Mouse (Mus musculus): Measurements from ENCODE around the gene Ubash3b. TPM values are rescaled to one million over a fixed set of nuclear protein-coding genes. Genes with fewer than 3 reads are reported as not detected.

The Ubash3b gene
- polyA plus RNA-seq, 1 experiment from 2014 or later = 34.8 TPM

- Histone ChIP-seq H3K9ac (no peak overlapping the region), H3K4me3 (no peak overlapping the region), H3K36me3 (no peaks in the 10 kb centered on the region), H3K4me1 (replicated peaks) (peaks cover 20% of the 10 kb centered on the region), H3K27ac (replicated peaks) (no peak overlapping the region), H3K27me3 (no peaks in the 10 kb centered on the region), H3K4me2 (no peak overlapping the region), H3K9me3 (no peaks in the 10 kb centered on the region)
- WGBS = 59% methylated on average over 8 of the region's 8 CpGs
- ATAC-seq (ENCODE audit: low read depth) = no peak
Measured at GRCm38 (mm10) chr9:41058765-41059535, 102.5 kb downstream of the Ubash3b start.

GRCm38 (mm10) chr9:41054166-41054565 lies 107.3 kb downstream of the Ubash3b start:
- H3K4me1 ChIP-seq (replicated peaks) = peaks cover 30% of the 10 kb centered on the region
- H3K4me2 ChIP-seq = no peak overlapping the region
- no peak for ATAC-seq (ENCODE audit: low read depth)
- no peak overlapping the region for H3K9ac ChIP-seq
- H3K36me3 ChIP-seq = 0 out of 2 replicates have a peak, but pooled peaks cover 5% of the 10 kb centered on the region
- no peak overlapping the region for H3K4me3 ChIP-seq
- no peaks in the 10 kb centered on the region for H3K9me3 ChIP-seq
- peak overlapping the region; percentile 6; the same call in 1 of the 2 replicates for H3K27ac ChIP-seq (replicated peaks)
- WGBS = 69% methylated on average over 9 of the region's 9 CpGs
- no peaks in the 10 kb centered on the region for H3K27me3 ChIP-seq

GRCm38 (mm10) chr9:41053478-41053877 lies 108.0 kb downstream of the Ubash3b start:
- 56% methylated on average over 4 of the region's 4 CpGs for WGBS
- Histone ChIP-seq H3K27ac (replicated peaks) (no peak overlapping the region), H3K9me3 (no peaks in the 10 kb centered on the region), H3K4me1 (replicated peaks) (peaks cover 30% of the 10 kb centered on the region), H3K36me3 (0 out of 2 replicates have a peak, but pooled peaks cover 5% of the 10 kb centered on the region), H3K9ac (no peak overlapping the region), H3K4me3 (no peak overlapping the region), H3K4me2 (no peak overlapping the region), H3K27me3 (no peaks in the 10 kb centered on the region)
- ATAC-seq (ENCODE audit: low read depth) = no peak

GRCm38 (mm10) chr9:41051080-41051932 lies 110.2 kb downstream of the Ubash3b start:
- H3K27ac ChIP-seq (replicated peaks) = peak overlapping the region; percentile 79
- WGBS = 32% methylated on average over 11 of the region's 11 CpGs
- H3K36me3 ChIP-seq = peaks cover 10% of the 10 kb centered on the region; the same call in 1 of the 2 replicates
- no peak overlapping the region for H3K4me3 ChIP-seq
- no peak overlapping the region for H3K4me2 ChIP-seq
- ATAC-seq (ENCODE audit: low read depth) = no peak
- H3K4me1 ChIP-seq (replicated peaks) = peaks cover 30% of the 10 kb centered on the region
- no peaks in the 10 kb centered on the region for H3K27me3 ChIP-seq
- 0 out of 2 replicates have a peak overlapping the region, but pooled peaks have one; percentile 8 for H3K9ac ChIP-seq
- H3K9me3 ChIP-seq = no peaks in the 10 kb centered on the region

GRCm38 (mm10) chr9:41050331-41051079 lies 111.0 kb downstream of the Ubash3b start:
- WGBS = 65% methylated on average over 12 of the region's 12 CpGs
- Histone ChIP-seq H3K4me3 (no peak overlapping the region), H3K9ac (0 out of 2 replicates have a peak overlapping the region, but pooled peaks have one; percentile 8), H3K9me3 (no peaks in the 10 kb centered on the region), H3K4me1 (replicated peaks) (peaks cover 30% of the 10 kb centered on the region), H3K27me3 (no peaks in the 10 kb centered on the region), H3K36me3 (peaks cover 10% of the 10 kb centered on the region; the same call in 1 of the 2 replicates), H3K4me2 (no peak overlapping the region), H3K27ac (replicated peaks) (peak overlapping the region; percentile 79)
- ATAC-seq (ENCODE audit: low read depth) = no peak

GRCm38 (mm10) chr9:41049282-41049681 lies 112.2 kb downstream of the Ubash3b start:
- no peaks in the 10 kb centered on the region for H3K27me3 ChIP-seq
- no peak overlapping the region for H3K9ac ChIP-seq
- peaks cover 10% of the 10 kb centered on the region; the same call in 1 of the 2 replicates for H3K36me3 ChIP-seq
- H3K27ac ChIP-seq (replicated peaks) = no peak overlapping the region
- no peak overlapping the region for H3K4me2 ChIP-seq
- H3K4me1 ChIP-seq (replicated peaks) = peaks cover 29% of the 10 kb centered on the region
- WGBS = 88% methylated on average over 7 of the region's 7 CpGs
- no peak overlapping the region for H3K4me3 ChIP-seq
- H3K9me3 ChIP-seq = no peaks in the 10 kb centered on the region
- no peak for ATAC-seq (ENCODE audit: low read depth)

GRCm38 (mm10) chr9:41048820-41049219 lies 112.7 kb downstream of the Ubash3b start:
- Histone ChIP-seq H3K4me2 (no peak overlapping the region), H3K27ac (replicated peaks) (no peak overlapping the region), H3K9ac (no peak overlapping the region), H3K4me1 (replicated peaks) (peaks cover 27% of the 10 kb centered on the region), H3K9me3 (no peaks in the 10 kb centered on the region), H3K27me3 (no peaks in the 10 kb centered on the region), H3K36me3 (peaks cover 10% of the 10 kb centered on the region; the same call in 1 of the 2 replicates), H3K4me3 (no peak overlapping the region)
- no peak for ATAC-seq (ENCODE audit: low read depth)
- WGBS = 86% methylated on average over 3 of the region's 3 CpGs

- Histone ChIP-seq H3K27me3 (no peaks in the 10 kb centered on the region), H3K9ac (no peak overlapping the region), H3K36me3 (peaks cover 10% of the 10 kb centered on the region; the same call in 1 of the 2 replicates), H3K4me2 (no peak overlapping the region), H3K27ac (replicated peaks) (no peak overlapping the region), H3K4me1 (replicated peaks) (peaks cover 25% of the 10 kb centered on the region), H3K9me3 (no peaks in the 10 kb centered on the region), H3K4me3 (no peak overlapping the region)
- no peak for ATAC-seq (ENCODE audit: low read depth)
- 92% methylated on average over 7 of the region's 7 CpGs for WGBS
Measured at GRCm38 (mm10) chr9:41048216-41048615, 113.3 kb downstream of the Ubash3b start.

GRCm38 (mm10) chr9:41047654-41048053 lies 113.8 kb downstream of the Ubash3b start:
- peaks cover 14% of the 10 kb centered on the region for H3K36me3 ChIP-seq
- peaks cover 21% of the 10 kb centered on the region for H3K4me1 ChIP-seq (replicated peaks)
- no peak overlapping the region for H3K27ac ChIP-seq (replicated peaks)
- H3K4me2 ChIP-seq = no peak overlapping the region
- WGBS = 97% methylated on average over 2 of the region's 2 CpGs
- no peak overlapping the region for H3K9ac ChIP-seq
- no peaks in the 10 kb centered on the region for H3K9me3 ChIP-seq
- no peaks in the 10 kb centered on the region for H3K27me3 ChIP-seq
- no peak overlapping the region for H3K4me3 ChIP-seq
- ATAC-seq (ENCODE audit: low read depth) = no peak

GRCm38 (mm10) chr9:41044626-41045025 lies 116.9 kb downstream of the Ubash3b start:
- H3K4me1 ChIP-seq (replicated peaks) = no peaks in the 10 kb centered on the region
- 16% methylated on average over 3 of the region's 3 CpGs for WGBS
- no peak for ATAC-seq (ENCODE audit: low read depth)
- no peak overlapping the region for H3K4me3 ChIP-seq
- no peak overlapping the region for H3K4me2 ChIP-seq
- no peaks in the 10 kb centered on the region for H3K27me3 ChIP-seq
- H3K36me3 ChIP-seq = peaks cover 22% of the 10 kb centered on the region
- no peaks in the 10 kb centered on the region for H3K9me3 ChIP-seq
- H3K27ac ChIP-seq (replicated peaks) = no peak overlapping the region
- H3K9ac ChIP-seq = no peak overlapping the region

- no peaks in the 10 kb centered on the region for H3K27me3 ChIP-seq
- H3K4me3 ChIP-seq = no peak overlapping the region
- peaks cover 18% of the 10 kb centered on the region for H3K36me3 ChIP-seq
- ATAC-seq (ENCODE audit: low read depth) = no peak
- 75% methylated on average over 5 of the region's 5 CpGs for WGBS
- no peak overlapping the region for H3K27ac ChIP-seq (replicated peaks)
- H3K9me3 ChIP-seq = no peaks in the 10 kb centered on the region
- H3K4me2 ChIP-seq = no peak overlapping the region
- no peaks in the 10 kb centered on the region for H3K4me1 ChIP-seq (replicated peaks)
- no peak overlapping the region for H3K9ac ChIP-seq
Measured at GRCm38 (mm10) chr9:41043641-41044040, 117.9 kb downstream of the Ubash3b start.

Data from neural tube, embryonic 13.5 days (tissue).